Mouse (Mus musculus): ENCODE data around the gene Lyar.

DNA sequence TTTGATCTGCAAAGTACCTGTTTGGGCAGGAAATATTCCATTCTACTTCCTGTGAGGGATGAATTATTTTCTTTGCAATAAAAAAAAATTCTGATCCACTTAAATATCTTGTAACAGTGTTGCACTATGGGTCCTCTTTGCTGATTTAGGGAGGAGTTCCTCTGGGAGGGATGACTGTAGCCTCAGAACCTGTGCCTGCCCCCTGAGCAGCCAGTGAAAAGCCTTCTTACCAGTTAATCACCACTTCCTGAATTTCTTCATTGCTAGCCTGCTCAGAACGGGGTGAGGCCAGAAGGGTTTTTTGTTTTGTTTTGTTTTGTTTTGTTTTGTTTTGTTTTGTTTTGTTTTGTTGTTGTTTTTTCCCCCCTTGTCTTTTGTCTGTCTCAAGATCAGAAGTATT is 59.8 kb downstream of the Lyar start:
- TF ChIP-seq MAFK (IDR thresholded peaks at IDR 0.05; ENCODE audit: insufficient read depth, low read depth, low read length) = no peak
- TF ChIP-seq CHD2 (IDR thresholded peaks at IDR 0.05; ENCODE audit: low read depth, low read length) = no peak
- no peak for TF ChIP-seq ZC3H11A (IDR thresholded peaks at IDR 0.05; ENCODE audit: borderline replicate concordance, low read depth, low read length)
- TF ChIP-seq ZNF384 (IDR thresholded peaks at IDR 0.05; ENCODE audit: low read depth, low read length) = no peak

Measured in ES-E14 (cell line).